Mouse (Mus musculus) kidney, postnatal 25 days (tissue): Measurements from ENCODE around the gene Tbc1d5.

ENCODE experiments used
- DNase-seq, 2 experiments: peaks; one replicate each; pipeline ENCODE4 v3.0.0; 2021; ENCODE audit warnings: mixed read lengths in 2 of 2

Gene Tbc1d5

DNA sequence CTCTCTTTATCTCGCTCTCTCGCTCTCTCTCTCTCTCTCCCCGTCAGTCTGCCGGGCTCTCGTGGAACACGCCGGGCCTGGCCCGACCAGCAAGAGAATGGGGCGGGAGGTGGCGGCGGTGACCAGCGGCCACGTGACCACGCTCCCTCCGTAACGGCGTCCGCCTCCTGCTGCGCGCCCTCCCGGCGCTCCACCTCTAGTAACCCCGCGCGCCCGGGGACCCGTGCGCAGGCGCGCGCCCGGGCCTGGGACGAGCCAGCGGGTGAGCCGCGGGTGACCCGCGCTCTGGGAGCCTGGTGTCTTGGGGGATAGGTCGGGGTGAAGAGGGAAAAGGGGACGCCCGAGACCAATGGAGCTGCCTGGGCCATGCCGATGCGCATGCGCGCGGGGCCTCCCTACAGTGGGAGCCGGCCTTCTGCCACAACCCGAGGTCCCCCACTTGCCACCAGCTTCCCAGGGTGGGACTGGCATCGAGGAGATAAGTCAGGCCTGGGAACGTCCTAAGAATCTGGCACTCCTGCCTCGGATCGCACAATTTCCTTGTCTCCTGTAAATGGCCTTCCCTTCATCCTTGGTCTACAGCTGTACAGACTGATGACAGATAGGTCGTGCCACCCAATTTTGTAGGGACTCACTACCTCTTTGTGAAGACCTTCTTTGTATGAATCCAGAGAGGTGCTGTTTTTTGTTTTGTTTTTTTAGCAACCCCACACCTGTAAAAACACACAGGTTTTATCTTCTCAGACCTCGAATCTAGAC, at the start of gene Tbc1d5:
Tbc1d5 (minus strand) TSS at position 158 of the 759 bp plus-strand sequence.
- DNase-seq = peak; percentile 95 to 98

DNA sequence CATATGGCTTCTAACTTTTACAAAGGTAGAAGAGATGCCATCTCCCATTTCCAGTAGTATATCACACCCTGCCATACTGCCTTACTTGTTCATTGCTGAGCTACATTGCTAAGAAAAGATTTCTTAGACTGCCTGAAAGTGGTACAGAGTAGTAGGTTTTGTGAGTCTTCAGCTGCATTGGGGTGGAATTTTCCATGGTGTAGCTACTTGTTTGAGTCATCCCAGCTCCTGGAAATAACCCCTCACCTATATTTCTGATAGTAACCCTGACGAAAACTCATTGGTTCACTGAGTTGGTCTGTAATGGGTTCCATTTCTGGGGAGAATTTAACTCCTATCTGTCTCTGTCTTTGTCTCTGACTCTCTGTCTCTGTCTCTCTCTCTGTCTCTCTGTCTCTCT, 46.9 kb upstream of the Tbc1d5 start:
- DNase-seq = no peak

DNA sequence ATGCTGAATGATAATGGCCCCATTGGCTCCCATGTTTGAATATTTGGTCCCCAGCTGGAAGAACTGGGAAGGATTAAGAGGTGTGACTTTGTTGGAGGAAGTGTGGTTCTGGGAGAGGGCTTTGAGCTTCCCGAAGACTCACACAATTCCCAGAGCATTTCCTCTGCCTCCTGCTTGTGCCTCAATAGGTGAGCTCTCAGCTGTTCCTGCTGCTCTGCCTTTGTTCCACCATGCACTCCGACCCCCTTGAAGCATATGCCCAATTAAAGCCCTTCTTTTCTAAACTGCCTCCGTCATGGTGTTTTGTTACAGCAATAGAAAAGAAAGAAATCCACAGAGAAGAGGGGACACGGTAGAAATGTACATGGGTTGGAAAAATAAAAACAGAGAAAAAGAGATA, 44.0 kb upstream of the Tbc1d5 start:
- DNase-seq = no peak

DNA sequence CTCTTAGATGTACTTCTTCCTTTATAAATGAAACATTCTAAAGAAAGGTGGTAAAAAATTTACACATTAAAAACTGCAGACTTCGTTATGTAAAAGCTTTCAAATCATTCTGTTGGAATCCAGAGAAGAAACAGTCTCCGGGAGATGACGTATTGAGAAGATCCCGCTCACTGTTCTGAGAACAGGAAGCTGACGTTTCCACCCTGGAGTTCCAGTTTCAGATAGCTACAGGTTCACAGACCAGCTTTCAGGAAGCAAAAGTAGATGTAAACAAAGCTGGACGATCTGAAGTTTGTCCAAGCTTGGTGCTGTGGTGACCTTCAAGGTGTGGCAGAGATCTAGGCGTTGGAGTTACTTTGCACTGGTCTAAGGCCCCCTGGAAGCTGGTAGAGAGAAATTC, 41.9 kb upstream of the Tbc1d5 start:
- DNase-seq = no peak

DNA sequence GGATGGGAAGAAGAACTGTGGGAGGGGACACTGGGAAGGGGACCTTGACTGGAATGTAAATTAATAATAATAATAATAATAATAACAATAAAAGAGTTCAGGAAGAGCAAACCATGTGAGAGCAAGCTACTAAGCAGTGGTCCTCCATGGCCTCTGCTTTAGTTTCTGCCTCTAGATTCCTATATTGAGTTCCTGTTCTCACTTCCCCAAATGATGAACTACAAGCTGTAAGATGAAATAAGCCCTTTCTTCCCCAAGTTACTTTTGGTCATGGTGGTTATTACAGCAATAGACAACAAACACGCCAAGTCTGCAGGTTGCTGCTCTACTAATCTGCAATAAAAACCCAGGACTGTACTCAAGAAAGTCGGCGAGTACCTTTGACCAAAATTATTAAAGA, 40.7 kb upstream of the Tbc1d5 start:
- no peak for DNase-seq

DNA sequence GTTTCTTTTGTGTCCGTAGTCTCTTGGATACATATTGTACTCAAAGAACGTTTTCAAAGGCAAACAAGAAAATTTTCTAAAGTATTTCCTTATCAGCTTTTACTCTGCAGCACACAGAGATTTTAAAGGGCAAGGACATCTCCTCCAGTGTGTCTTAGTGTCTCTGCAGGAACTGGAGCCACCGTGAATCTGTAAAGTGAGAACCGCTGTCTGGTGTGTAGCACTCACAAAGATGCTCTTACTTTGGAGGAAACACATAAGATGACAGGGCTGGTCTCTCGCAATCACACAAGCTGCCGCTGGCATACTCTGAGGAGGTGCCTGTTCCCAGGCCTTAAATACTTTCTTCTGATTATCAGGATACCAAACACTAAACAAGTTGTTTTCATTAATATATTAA, 37.3 kb upstream of the Tbc1d5 start:
- DNase-seq = no peak

DNA sequence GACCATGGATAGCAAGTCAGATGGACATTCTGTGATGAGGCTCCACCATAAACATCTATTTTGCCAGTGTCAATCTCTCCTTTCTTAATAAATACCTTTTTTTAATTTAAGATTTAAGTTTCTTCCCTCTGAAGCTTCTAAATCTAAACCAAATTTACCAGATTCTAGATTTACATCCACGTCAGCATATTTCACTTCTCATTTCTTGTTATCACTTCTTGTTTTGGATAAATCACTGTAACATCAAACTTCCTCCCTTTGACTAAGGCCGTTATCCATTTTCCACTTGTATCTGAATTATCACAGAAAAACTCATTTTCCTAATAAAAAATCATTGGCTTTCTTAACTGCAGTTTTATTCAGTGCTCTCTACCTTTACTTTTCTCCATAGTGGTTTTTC, 30.4 kb upstream of the Tbc1d5 start:
- no peak for DNase-seq

DNA sequence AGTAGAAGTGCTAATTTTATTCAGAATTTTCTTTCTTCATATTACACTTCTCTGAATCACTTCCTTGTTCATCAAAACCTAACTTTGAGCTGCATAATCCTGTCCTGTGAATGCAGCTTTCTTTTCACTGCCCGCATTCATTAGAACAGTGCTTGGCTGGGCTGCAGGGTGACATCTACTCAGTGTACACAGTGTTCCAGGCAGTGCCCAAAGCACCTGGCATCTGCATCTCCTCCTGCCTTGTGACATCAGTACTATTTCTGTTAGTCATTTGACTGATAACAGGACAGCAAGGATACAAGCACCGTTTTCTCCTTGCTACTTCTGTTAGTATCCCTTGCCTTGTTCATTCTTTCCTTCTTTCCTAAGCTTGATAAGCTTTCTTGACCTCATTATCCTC, 25.5 kb upstream of the Tbc1d5 start:
- no peak for DNase-seq

DNA sequence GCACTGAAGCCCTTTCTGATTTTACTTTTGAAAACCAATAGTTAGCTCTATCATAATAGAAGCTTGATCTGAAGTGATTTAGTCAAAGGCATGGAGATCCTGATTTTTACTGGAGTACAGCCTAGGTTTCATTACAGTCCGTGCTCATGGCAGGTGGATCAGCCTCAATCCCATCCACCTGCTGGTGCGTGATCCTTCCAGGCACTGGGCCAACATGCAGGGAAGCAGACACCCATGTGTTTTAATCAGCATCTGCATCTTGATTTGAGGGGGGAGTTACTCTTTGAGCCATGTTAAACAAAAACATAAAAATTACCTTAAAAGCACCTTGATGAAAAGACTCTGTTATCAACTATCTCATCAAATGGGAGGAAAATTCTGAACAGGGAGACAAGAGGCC, 16.4 kb upstream of the Tbc1d5 start:
- DNase-seq = no peak

DNA sequence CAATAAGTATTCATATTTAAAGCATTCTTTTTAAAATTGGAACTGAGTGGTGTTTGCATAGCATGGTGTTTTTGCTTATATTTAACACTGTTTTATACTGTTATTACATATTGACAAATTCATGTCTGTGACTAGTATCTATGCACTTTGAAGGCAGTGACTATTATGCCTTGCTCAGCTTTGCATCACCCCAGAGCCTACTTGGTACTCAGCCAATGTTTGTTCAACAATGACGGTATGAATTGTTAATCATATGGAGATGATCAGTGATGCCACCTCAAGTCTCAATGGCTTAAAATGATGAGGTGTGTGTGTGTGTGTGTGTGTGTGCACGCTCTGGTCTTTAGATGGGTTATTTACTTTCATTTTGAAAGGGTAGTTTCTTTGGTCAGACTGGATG, 15.6 kb upstream of the Tbc1d5 start:
- DNase-seq = no peak

DNA sequence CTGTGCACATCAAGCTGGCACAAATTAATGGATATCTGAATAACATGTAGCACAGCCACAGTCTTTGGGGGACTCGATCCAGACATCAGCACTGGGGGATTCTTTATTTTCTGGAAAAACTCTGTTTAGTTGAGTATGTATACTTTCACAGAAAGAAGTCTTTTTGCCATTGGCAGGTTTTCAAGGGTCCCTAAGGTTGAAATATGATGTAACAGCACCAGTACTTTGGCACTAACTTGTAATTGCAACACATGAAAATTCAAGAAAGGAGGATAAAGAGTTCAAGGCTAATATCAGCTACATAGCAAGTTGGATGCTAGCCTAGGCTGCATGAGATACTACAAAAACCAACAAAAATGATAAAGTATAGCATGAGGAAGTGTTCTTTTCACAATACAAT, 12.2 kb upstream of the Tbc1d5 start:
- no peak for DNase-seq

DNA sequence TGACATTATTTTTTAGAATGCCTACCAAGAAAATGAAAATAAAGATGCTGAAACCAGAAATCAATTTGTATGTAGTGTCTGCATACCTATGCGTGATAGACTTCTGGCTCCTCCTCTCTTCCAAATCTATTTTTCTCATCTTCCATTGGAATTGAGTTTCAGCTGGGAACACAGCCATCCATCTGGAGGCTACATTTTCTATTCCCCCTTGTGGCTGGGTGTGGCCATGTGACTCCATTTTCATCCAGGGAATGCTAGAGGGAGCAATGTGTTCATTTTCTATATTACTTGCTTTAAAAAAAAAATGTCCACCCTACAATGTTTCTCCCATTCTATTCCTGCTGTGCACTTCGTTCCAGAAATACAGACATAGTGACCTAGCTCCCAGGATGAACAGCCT, 3.6 kb upstream of the Tbc1d5 start:
- no peak for DNase-seq

DNA sequence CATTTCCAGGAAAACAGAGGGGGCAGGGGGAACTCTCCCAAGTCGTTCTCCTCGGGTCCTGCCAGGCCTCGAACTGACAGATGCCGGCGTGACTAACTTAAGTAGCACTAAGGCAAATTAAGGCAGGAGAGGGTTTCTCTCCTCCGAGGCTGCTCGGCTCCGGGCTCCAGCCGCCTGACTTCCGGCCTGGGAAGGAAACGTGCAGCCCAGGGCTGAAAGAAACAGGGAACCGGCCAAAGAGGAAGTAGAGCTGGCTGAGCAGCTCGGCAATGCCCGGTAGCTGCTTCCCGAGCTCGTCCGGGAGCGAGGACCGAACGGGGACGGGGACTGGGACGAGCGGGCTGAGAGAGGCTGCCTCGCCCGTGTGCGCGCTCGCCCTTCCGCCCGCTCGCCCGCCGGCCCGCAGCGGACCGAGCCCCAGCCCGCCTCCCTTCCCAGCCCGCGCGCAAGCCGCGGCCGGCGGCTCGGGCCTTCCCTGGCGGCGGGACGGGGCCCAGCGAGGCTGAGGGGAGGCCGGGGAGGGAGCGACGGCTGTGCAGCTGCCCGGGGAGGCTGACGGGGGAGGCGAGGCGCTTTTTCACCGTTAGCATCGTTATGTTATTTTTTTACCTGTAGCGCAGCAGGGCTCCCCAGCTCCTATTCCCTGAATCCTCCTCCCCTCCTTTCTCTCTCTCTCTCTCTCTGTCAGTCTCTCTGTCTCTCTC, 509 bp downstream of the Tbc1d5 start:
- DNase-seq = peak; percentile 71 to 87

DNA sequence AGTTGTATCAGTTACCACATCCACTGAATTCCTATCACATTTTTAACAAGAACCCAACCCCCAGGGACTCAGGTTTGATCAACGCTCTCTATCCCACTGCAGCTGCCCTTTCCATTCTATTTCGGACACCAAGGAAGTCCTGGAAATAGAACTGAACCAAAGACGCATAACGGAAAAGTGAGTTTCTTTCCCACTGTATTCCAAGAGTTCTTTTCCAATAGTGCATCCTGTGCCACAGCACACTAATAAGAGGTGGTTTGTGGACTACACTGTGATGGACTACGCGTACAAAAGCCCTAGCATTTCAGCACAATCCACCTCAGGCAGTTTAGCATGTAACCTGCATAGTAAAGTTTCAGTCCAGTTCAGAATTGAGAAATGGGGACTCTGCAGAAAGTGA, 1.2 kb downstream of the Tbc1d5 start:
- no peak for DNase-seq

DNA sequence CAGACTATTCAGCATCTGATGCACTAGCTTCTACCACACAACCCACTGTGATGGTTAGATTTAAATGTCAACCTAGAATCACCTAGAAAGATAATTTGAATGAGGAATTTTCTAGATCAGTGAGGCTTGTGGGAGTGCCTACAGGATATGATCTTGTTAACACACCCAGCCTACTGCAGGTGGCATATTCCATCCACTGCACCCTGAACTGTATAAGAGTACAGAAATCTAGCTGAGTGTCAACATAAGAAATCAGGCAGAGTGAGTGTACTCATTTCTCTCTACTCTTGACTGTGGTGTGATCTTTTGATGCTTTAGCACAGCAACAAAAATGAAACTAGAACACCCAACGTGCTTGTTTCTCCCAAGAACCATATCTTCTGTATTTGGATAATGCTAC, 6.8 kb downstream of the Tbc1d5 start:
- DNase-seq = no peak

DNA sequence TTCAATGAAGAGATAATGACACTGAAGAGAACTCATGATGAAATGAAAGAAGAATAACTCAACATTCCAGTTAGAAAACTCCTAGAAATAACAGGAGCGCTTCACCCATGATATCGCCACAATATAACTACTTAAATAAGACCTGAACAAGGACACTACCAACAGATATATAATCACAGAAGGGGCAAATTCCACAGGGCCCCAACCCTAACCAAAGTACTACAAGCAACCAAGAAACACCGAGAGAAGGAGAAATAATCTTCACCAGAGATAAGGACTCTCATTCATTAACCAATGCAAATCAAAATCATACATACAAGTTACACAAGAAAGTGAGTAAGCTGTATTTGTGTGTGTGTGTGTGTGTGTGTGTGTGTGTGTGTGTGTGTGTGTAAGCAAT, 7.6 kb downstream of the Tbc1d5 start:
- DNase-seq = no peak

DNA sequence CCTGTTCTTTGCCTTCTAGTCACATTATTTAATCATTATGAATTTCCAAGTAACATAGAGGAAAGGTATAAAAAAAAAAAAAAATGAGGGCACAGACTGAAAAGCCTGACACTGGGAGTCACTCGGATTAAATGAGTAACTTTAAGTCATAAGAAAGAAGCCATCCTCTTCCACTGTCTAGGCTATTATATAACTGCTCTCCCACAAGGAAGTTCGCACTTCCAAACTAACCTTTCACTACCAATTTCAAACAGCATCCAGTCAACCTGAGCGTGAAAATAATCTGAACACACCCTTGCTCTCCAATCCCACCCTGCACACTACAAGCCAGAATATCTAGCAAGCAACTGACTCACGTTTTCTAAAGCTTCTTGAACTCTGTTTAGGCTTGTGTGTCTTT, 9.2 kb downstream of the Tbc1d5 start:
- DNase-seq = no peak

DNA sequence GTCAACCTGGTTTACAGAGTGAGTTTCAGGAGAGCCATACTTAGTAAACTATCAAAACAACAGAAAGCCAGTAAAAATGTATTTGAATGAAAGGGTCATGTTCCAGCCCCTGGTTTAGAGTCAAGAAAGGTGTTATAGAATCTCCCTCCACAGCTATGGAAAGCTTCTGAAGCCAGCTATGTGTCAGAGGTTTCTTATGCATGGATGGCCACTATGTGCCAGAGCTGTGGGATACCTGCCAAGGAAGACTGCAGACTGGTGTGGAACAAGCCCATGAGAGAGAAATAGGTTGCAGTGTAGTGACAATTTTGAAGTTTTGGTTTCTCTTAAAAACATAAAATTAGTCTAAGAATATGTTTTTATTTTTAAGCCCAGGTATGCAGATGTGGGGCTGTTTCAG, 16.8 kb downstream of the Tbc1d5 start:
- DNase-seq = peak in 1 of 2 experiments; percentile 37

DNA sequence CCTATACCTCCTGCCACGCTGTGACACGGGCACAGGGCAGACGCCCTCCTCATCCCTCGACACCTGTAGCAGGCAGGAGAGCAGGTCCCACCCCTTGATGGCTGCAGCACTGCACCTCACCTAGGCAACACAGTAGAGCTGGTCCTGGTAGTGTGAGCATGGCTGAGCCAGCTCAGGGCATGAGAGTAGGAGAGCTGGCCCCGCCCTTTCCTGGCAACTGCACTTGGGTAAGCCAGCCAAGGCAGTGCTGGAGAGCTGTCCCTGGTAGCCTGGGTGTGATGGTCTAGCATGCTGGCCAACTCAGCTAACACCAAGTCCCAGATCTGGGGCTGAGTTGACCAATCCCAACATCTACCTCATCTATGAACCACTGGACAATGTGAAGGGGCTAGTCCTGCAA, 19.9 kb downstream of the Tbc1d5 start:
- DNase-seq = peak; percentile 28 to 56

DNA sequence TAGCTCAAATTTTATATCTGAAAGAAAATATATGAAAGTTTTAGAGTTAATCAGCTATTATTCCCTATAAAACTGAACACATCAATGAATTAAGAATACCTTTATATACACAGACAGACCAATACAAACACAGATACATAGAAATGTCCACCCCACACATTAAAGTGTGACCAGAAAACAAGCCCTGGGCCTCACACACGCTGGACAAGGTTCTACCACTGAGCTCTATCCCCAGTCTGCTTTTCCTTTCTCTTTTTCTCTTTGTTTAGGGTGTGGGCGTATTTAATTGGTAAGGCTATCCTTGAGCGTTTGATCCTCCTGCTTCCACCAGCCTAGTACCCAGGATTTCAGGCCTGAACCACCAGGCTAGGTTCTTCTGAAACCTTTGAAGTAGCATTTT, 28.2 kb downstream of the Tbc1d5 start:
- DNase-seq = no peak

DNA sequence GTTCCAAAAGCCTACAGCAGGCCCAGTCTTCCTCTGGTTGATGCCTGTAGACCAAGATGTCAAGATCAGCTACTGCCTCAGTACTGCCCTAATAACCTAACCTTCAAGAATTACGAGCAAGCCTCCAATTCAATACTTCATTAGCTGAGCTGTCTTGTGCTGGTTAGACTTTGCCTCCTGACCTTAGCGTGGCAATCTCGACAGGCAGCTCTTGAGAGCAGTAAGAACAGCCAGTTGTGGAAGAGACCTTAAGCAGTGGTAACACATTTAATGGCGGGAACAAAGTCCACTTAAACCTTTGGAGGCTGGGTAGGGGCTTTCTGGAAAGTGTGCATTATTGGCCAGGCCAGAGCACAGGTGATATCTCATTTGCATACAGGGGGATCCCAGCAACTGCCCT, 34.2 kb downstream of the Tbc1d5 start:
- peak; percentile 23 to 55 for DNase-seq

DNA sequence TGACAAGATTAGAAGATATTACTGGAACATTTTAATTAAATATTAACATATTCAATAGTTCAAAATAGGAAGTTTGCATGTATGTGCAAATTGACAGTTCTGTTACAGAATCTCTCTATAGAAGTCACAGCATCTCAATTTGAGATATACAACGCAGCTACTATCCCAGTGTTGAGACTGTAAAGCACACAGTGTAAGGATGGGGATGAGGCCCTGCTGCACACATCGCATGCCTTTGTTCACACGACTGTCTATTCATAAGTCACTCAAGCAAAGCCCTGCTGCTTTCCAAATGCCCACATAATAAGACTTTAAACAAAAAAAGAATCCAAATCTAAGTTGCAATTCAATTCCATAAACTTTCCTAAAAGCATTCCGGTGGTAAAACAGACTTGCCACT, 37.1 kb downstream of the Tbc1d5 start:
- no peak for DNase-seq

DNA sequence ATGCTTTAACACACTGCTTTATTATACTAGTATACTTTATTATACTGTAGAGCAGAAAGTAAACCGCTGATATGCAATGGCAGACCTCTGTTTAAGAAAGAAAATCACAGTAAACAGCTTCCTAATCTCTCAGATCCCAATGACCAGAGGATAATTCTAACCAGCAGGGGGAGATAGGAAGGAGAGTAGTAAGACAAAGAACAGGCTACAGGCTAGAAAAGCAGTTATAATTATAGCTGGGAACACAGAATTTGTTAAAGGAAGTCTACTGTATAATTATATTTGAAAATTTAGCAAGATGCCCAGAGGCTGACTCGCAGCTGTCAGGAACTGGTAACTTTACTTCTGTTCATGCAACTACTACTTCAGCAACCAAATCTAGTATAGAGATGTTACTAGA, 68.0 kb downstream of the Tbc1d5 start:
- no peak for DNase-seq

DNA sequence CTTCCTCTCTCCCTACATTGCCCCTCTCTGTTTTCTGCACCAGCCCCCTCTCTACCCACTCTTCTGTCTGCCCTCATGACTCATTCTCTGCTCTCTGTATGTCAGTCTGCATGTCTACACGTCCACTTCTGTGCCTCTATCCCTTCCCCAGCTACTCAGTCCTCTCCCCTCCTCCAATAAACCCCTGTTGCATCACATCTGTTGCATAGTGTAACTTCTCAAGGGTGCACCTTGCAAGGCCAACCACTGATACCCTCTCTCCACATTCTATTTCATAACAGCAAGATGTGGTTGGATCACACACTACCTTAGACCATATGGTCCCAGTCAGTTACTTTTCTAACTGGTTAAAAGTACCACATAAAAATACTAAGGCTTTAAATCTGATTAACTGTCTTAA, 74.9 kb downstream of the Tbc1d5 start:
- DNase-seq = no peak

DNA sequence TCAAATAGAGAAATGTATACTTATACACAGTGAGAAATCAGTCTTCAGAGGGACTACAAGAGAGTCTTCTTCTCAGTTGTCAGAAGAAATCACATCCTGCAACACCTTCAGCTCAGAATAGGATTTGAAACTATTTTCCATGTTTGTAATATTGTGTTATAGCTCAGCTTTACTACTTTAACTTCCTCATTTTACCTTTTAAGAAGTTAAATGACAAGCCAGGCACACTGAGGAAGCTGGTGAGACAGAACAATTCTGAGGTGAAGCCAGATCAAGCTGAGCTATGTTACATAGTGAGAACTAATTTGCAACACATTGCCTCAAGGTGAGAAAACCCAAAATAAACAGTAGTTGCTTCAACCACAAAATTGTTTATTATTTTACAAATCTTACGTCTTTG, 135.3 kb downstream of the Tbc1d5 start:
- no peak for DNase-seq
